Mouse (Mus musculus) bone marrow, adult 2 months (tissue): ENCODE measurements around the gene Strap.

Source experiments
- CTCF ChIP-seq: fragments of 200-500 bp; IDR thresholded peaks from 2 replicates; pipeline ENCODE4 v1.5.1; 2011; ENCODE audit warnings: low read length, control low read depth; ENCODE audit not compliant: control insufficient read depth, insufficient read depth
- POLR2A ChIP-seq: fragments of 200-500 bp; IDR thresholded peaks from 2 replicates; pipeline ENCODE4 v1.6.1; 2011; ENCODE audit warnings: low read depth, mild to moderate bottlenecking, control low read depth, low read length, borderline replicate concordance; ENCODE audit not compliant: control insufficient read depth

- no peak for TF ChIP-seq CTCF
- TF ChIP-seq POLR2A, result no peak
Measured at GRCm38 (mm10) chr6:137740972-137741371, 6.1 kb downstream of the Strap start.
